Mouse (Mus musculus) B cell, adult 2 months (primary cell): Measurements from ENCODE around the gene Gm17078.
A peak's percentile ranks its signal among the peaks of the same experiment; 100 is the strongest.
"Not testable (repeated sequence)": the region's sequence is repeated elsewhere in the genome, so short reads cannot be mapped to it uniquely, and the experiment has no call there.

Experiments
- DNase-seq, 2 experiments: peaks; one replicate each; pipeline ENCODE4 v3.0.0; 2022

The Gm17078 gene

GRCm38 (mm10) chr14:51611210-51611609 is at the start of gene Gm17078:
Gene Gm17078 (minus strand): TSS chr14:51611310.
- no peak for DNase-seq

- DNase-seq, result not testable (repeated sequence)
Observed at GRCm38 (mm10) chr14:51635566-51635965, 24.5 kb upstream of the Gm17078 start, which contains the start of gene Gm4181. Gene Gm4181 (minus strand): TSS chr14:51635666.

GRCm38 (mm10) chr14:51632426-51632825 is 21.3 kb upstream of the Gm17078 start:
- peak; percentile 3 to 15 for DNase-seq

GRCm38 (mm10) chr14:51592039-51592438 is 19.1 kb downstream of the Gm17078 start, which contains the start of gene Gm17174:
Gene Gm17174 (minus strand): TSS chr14:51592139.
- not testable (repeated sequence) for DNase-seq

- not testable (repeated sequence) for DNase-seq
Observed at GRCm38 (mm10) chr14:51573963-51574362, 37.1 kb downstream of the Gm17078 start, which contains the start of gene Gm17175. Gene Gm17175 (minus strand): TSS chr14:51574063.
